Mouse (Mus musculus): ENCODE measurements around the gene Bsdc1.
"Not testable (repeated sequence)": the region's sequence is repeated elsewhere in the genome, so short reads cannot be mapped to it uniquely, and the experiment has no call there.

Bsdc1 gene

GRCm38 (mm10) chr4:129461183-129461960, at the start of gene Bsdc1:
TSS of gene Bsdc1 (plus strand) at chr4:129461581.
- DNase-seq, result peak; percentile 100

GRCm38 (mm10) chr4:129415892-129416291, 45.5 kb upstream of the Bsdc1 start:
- peak; percentile 13 for DNase-seq

DNA sequence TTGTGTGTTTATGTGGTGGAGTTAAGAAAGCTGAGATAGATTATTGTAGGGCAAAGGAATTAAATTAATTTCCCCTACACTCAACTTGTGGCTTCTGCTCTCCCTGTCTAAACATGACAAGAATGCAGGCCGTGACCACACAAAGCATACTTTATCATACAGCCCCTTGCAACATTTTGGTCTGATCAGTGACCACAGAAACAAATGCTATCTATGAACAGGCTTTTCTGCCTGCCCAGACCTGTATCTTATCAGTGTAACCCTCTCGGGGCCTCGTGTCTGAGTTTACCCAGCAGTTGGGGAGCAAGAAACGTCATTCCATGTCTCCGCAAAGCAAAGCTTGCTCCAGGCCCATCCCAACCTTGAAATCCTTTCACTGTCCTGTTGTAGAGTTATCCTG, 44.9 kb upstream of the Bsdc1 start:
- DNase-seq, result no peak

DNA sequence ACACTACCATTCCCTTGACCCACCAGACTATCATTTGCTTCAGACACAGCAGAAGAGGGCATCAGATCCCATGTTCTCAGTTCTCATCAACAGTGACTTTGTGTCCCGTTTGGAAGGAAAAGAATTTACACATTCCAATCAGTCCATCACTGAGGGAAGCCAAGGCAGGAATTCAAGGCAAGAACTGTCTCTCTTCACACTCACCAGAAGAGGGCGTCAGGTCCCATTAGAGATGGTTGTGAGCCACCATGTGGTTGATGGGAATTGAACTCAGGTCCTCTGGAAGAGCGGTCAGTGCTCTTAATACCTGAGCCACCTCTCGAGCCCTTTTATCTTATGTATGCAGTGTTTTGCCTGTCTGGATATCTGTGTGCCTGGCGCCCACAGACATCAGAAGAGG, 43.1 kb upstream of the Bsdc1 start:
- no peak for DNase-seq

- DNase-seq, result peak; percentile 46
Observed at GRCm38 (mm10) chr4:129440340-129441063, 20.9 kb upstream of the Bsdc1 start, which contains the start of gene Zbtb8b. TSS of gene Zbtb8b (minus strand) at chr4:129440853.

GRCm38 (mm10) chr4:129441145-129441544, 20.2 kb upstream of the Bsdc1 start:
- peak; percentile 16 for DNase-seq

GRCm38 (mm10) chr4:129447360-129447759, 14.0 kb upstream of the Bsdc1 start:
- no peak for DNase-seq

- no peak for DNase-seq
Observed at GRCm38 (mm10) chr4:129447778-129448563, 13.4 kb upstream of the Bsdc1 start.

DNA sequence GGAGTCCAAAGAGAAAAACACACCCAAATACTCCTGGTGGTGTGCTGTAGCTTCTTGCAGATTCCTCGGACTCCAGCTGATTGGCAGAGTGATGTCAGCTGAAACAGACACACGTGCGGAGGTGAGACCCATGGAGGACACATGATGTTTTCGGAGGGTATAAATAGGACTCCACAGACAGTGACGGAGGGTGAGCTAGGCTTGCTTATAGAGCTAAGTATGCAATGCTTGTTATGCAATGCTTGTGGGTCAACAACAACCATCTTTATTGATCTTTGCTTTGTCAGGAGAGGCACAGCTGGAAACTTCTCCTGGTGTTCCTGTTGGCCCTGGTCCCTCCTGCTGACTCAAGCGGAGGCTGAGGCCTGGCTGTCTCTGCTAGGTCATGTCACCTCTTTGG, 12.7 kb upstream of the Bsdc1 start:
- no peak for DNase-seq

DNA sequence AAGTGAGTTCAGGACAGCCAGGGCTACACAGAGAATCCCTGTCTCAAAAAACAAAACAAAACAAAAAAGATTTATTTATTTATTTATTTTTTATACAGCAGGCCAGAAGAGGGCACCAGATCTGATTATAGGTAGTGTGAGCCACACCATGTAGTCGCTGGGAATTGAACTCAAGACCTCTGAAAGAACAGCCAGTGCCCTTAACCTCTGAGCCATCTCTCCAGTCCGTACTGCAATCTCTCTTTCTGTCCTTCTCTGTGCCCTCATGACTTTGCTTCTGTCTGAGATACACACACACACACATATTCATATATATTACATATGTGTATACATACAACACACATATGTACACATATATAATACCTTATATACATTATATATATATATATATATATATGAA, 10.5 kb upstream of the Bsdc1 start:
- DNase-seq, result no peak

- DNase-seq, result no peak
Observed at GRCm38 (mm10) chr4:129451471-129452169, 9.8 kb upstream of the Bsdc1 start.

DNA sequence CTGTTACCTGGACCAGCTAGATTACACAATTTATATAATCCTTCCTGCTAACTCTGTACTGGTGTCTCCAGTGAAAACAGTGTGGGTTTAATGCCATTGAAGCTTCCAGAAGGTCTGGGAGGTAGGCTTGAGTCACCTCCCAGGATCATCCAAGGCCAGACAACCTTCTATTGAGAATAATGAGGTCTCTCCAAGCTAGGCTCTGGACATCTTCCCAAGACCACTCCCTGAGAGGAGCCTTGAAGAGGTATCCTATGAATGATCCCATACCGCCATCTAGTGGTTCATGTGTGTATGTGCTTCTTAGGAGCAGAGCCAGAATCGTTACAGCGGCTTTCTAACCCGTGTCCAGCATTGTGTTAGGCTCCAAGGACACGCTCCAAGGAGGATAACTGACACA, 6.1 kb upstream of the Bsdc1 start:
- DNase-seq, result peak; percentile 44

DNA sequence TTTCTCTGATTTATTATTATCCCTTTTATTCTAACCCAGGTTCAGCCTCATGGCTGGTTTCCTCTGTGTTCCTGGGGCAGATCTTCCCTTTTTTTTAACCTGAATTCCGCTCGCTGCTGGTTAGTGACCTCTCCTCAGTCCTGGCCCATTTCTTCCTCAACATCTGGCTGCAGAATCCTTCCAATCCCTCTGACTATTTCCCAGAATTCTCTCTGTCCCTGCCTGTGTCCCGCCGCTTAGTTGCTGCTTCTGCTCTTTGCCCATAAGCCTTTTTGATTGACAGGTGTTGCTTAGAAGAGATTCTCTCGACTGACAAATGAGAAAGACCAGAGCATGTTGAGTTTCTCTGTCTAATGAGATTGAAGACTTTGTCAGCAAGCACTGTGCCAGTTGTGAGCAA, 5.3 kb upstream of the Bsdc1 start:
- DNase-seq, result no peak

DNA sequence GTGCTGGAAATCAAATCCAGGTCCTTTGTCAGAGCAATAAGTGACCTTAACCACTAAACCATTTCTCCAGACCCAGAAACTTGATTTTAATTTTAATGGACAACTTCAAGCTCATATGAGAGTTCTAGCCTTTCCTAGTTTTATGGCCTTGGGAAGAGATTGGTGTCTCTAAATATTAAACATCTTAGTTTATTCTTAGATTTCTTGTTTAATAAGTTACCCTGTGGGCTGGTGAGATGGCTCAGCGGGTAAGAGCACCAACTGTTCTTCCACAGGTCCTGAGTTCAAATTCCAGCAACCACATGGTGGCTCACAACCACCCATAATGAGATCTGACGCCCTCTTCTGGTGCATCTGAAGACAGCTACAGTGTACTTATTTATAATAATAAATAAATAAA, 4.1 kb upstream of the Bsdc1 start:
- not testable (repeated sequence) for DNase-seq

DNA sequence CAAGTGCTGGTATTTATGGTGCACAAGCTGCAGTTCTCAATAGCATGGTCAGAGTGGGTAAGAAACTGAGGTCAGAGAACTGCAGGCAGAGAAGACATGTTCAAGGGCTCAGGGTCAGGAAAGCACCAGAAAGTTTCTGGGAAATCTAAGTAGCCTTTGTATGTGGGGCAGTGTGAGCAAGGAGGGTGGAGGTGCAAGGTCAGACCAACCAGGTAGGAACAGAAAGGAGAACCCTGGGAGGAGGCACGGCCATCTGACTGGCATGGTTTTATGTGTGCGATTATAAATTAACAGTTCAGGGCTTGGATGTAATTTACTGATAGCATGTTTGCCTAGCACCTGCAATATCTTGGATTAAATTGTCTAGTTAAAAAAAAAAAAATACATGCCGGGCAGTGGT, 1.7 kb upstream of the Bsdc1 start:
- no peak for DNase-seq

DNA sequence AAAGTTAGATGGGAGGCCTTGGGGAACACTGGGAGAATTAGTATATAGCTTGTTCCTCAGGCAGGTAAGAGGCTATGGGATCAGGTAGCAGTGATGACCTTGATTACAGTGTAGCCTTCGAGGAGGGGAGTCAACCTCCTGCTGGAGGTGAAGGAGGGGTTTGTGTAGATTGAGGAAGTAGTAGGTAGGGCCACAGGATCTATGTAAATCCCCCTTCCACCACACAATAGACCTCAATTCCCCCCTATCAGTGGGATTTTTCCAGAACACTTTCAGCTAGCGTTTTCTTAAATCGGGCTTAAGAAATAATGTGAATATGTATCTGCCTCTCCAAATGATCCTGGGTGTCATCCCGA, 576 bp upstream of the Bsdc1 start:
- no peak for DNase-seq

GRCm38 (mm10) chr4:129462118-129462517, 737 bp downstream of the Bsdc1 start:
- no peak for DNase-seq

DNA sequence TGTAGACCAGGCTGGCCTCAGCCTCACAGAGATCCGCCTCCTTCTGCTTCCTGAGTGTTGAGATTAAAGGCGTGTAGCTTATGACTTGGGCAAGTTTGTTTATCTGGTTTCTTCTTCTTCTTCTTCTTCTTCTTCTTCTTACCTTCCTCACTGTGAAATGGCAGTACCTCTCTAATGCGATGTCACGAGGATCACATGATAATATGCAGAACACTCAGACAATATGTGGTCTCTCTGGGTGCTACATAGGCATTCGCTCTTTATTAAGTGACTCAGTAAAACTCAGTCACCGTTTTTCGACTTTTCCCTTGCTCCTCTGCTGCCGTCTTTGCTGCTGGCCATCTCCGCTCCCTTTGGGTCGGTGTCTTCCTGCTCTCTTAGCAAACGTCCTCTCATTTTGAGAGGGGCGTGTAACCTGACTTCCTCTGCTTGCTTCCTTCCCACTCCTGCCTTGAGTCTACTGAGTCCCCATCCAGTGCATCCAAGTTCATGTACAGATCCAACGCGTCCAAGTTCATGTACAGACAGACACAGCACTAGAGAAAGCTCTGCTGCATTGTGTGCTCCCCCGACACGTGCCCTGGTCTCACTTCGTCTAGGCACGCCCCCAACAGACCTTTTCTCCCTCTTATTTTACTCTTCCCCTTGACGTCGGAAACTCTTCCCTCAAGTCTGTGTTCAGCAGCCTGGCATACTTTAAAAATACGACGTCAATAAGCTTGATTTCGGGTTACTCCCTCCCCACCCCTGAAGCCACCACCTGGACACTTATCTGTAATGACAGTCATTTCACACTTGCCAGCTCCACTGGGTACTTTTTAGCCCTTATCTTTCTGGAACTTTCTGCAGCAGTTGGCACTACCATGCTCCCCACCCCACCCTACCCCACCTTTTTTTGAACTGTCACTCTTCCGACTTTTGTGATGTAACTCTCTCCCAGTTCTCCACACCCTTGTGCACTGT, 2.0 kb downstream of the Bsdc1 start:
- no peak for DNase-seq

DNA sequence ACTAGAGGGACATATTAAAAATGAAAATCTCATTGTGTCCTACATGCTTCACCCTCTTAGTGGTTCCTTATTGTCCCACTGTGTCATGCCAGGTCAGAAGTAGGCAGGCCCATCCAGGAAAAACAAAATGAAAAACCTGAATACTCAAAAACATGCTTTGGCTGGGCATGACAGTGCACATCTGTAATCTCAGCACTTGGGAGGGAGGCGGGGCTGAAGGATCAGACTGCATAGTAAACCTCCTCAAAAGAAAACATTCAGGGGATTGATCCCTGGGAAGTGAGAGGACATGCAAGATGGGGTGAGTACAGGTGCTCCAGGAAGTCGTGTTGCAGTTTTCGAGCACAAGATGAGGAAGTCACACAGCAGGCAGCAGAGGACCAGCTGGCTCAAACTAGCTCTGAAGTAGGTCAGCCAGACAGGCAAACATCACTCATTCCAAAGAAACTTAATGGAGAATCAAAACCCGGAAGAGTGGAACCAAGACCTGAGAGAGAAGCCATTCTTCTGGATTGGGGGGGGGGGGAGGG, 3.0 kb downstream of the Bsdc1 start:
- DNase-seq, result no peak

GRCm38 (mm10) chr4:129476047-129476446, 14.7 kb downstream of the Bsdc1 start:
- no peak for DNase-seq

- no peak for DNase-seq
Observed at GRCm38 (mm10) chr4:129479863-129480262, 18.5 kb downstream of the Bsdc1 start.

- no peak for DNase-seq
Observed at GRCm38 (mm10) chr4:129481090-129481489, 19.7 kb downstream of the Bsdc1 start.

All from thymus, postnatal 4 days (tissue).